Mouse (Mus musculus): ENCODE data around the gene Msto1. TPM values are rescaled to one million over a fixed set of nuclear protein-coding genes. Genes with fewer than 3 reads are reported as not detected.
"Not testable (repeated sequence)": the region's sequence is repeated elsewhere in the genome, so short reads cannot be mapped to it uniquely, and the experiment has no call there.

The Msto1 gene
- 1 to 10 TPM; 6.6 to 8.3 (median 7.7) TPM for total RNA-seq (2022)

DNA sequence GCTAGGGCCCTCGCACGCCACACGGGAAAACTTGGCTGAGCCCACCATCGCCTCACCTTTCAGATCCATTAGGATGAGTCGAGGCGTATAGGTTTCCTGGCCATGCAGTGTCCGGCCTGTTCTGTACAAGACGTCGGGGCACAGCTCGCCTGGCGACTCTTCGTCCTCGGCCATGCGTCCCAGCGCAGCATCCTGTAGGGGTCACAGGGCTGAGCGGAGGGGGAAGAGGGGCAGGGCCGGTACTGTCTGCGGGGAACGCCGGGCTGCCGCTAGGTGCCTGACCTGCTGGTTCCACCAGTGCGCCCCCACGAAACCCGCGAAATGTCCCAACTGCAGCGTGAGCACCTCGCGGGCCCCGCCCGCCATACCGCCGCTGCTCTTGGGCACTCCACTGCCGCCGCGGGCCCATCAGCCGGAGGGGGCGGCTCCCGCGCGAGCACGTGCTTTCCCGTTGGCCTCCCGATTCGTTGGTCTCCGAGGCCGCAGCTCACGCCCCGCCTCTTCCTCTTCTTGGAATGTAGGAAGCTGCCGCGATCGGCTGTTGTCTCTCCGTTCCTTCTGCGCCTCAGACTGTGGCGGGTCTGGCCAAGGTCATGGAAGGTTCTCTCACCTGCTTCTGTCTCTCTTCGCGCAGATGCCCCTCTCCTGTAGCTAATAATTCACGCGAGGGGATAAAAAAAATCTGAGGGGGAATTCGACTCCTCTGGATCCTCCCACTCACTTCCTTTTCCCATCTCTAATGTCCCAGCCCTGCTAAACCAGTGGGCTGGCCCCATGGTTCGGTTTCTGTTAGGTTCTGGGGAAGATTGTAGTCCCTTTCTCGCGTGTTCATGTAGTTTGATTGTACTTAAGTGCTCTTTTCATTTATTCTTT, at the start of gene Msto1:
Gene Msto1 (minus strand): TSS at position 489 of the 873 bp plus-strand sequence.
- DNase-seq (ENCODE audit: low spot score in 2 of 2), result peak; percentile 84 to 87

DNA sequence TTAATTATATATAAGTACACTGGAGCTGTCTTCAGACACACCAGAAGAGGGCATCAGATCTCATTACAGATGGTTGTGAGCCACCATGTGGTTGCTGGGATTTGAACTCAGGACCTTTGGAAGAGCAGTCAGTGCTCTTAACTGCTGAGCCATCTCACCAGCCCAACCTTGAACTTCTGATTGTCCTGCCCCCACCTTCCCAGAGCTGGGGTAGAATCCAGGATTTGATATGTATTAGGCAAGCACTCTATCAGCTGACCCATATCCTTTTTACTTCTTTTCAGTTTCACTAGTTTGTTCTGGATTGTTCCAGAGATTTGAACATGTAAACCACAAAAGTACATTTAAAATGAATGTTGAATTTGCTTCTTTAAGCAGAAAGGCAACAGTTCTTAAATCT, 49.4 kb upstream of the Msto1 start:
- DNase-seq (ENCODE audit: low spot score in 2 of 2), result not testable (repeated sequence)

DNA sequence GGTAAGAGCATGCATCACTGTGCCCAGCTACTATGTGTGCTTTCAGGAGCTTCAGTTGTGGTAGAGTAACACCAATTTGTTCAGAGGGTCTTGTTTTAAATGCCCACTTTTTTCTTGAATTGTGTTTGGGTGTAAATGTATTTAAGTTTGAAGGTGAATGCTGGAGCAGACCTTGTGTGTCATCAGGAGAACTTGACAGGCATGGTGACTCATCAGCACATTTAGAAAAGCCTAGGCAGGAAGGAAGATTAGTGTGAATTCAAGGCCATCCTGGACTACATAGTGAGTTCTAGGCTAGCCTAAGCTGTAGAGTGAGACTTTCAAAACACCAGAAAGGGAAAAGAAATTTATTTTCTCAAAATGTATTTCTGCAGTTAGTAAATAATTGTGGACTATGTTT, 39.9 kb upstream of the Msto1 start:
- no peak for DNase-seq (ENCODE audit: low spot score in 2 of 2)

DNA sequence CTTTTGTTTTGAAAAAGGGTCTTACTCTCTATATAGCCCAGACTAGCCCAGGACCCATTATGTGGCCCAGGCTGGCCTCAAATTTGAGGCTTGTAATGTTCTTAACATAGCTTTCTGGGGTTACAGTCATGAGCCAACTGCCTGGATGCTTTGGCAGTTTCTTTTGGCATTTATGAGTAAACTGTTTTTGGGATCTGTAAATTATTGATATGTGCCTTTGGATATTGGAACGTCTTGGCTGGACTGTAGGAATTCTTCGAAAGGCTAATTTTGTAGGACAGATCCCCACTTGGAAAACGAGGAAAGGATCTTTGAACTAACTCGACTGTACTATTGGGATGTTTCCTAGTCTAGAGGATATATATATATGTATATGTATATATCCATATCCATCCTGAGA, 39.4 kb upstream of the Msto1 start:
- DNase-seq (ENCODE audit: low spot score in 2 of 2), result no peak

DNA sequence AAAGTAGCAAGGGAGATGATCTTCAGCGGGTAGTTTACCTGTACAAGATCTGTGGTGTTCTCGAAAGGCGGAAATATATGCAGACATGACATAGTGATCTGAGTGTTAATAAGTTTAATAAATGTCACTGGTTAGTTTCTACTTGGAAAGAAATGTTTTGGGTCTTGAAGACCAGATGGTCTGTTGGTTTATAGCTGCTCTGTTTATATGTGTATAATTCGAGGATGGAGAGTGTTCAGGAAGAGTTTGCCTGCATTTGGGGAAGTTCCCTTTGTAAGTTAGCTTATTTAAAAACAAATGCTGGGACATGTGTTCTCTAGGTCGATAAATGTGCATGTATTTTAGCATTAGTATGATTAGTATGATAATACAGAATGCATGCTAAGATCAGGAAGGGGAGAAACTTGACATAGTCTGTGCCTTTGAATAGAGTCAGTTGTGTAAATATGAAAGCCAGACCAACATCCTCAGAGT, 37.6 kb upstream of the Msto1 start:
- DNase-seq (ENCODE audit: low spot score in 2 of 2), result no peak

DNA sequence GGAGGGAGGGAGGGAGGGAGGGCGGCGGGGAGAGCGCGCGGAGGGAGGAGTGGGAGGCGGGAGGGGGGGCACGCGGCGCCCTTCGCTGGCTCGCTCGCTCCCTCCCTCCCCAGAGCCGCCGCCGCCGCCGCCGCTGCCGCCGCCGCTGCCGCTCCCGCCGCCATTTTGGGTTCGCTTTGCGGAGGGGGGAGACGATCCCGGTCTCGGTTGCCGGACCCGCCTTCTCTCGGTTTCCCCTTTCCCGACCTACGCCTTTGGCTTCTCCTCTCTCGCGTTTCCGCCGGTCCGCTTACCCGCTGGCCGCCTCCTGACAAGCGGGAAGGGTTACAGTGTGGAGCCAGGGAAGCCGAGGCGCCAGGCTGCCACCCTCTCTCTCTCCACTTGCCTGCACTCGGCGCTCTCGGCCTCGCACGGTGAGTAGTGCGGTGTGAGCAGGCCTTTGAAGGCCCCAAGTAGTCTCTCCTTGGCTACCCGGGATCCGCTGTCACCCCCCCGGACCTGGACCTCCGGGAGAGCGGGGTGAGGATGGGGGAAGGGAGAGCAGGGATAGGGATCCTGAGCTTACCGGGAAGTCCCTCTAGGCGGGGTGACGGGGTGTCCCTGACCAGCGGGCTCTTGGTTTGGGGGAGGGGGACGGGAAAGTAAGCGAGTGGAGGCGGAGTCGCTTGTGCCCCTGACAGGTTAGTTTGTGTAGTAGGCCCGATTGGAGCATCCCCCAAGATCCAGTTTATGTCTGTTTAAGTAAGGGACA, 37.0 kb upstream of the Msto1 start, which contains the start of the genes Ash1l and Dap3:
Gene Ash1l (plus strand): TSS at position 47 of the 751 bp plus-strand sequence.
Gene Dap3 (minus strand): TSS at position 606 of the 751 bp plus-strand sequence.
- peak; percentile 61 to 68 for DNase-seq (ENCODE audit: low spot score in 2 of 2)

DNA sequence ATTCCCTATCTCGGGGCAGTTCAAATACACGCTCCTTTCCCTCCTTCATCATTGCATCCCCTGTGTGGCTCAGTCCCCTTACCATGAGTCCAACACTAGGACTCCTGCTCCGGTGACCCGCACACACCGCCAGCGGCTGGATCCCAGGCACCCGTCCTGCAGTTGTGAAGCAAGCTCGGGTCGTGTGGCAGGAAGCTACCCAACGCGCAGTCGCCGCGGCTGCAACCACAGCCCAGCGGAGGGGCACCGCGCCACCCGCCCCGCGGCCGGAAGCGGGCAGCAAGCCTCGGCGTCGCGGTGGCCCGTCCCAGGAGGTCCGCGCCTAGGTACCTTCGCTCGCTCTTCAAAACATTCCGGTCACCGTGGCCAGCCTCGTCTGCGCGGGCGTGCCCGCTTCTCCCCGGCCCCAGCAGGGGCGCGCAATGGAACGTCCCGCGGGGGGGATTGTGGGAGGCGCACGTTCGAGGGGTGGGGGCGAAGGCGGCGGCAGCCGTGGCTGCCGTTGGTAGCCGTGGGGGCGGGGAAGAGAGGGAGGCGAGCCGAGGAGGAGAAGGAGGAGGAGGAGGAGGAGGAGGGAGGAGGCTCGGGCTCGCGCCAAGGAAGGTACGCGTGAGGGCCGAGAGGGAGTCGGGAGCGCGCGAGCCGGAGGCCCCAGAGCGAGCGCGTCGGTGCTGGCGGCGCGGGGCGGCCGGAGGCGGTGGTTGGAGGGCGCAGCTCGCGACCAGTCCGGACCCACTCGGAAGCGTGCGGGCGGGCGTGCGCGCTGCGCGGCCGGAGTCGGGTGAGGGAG, 36.2 kb upstream of the Msto1 start:
- DNase-seq (ENCODE audit: low spot score in 2 of 2), result peak; percentile 83 to 88

DNA sequence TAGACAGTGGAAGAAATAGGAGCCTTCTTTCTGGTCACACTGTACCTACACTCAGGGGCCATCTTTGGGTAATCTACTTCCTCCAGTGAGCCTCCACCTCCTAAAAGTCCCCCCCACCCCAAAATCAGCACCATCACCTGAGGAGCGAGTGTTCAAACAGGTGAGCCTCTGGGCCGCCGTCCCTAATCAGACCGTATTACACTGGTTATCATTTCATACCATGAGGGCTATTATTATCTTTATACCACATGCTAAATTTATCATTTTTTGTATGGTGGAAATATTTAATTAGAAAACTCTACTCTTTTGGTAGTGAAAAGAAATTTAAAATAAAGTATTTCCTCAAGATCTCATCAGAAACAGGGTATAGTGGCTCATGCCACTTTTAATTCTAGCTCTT, 30.3 kb upstream of the Msto1 start:
- no peak for DNase-seq (ENCODE audit: low spot score in 2 of 2)

DNA sequence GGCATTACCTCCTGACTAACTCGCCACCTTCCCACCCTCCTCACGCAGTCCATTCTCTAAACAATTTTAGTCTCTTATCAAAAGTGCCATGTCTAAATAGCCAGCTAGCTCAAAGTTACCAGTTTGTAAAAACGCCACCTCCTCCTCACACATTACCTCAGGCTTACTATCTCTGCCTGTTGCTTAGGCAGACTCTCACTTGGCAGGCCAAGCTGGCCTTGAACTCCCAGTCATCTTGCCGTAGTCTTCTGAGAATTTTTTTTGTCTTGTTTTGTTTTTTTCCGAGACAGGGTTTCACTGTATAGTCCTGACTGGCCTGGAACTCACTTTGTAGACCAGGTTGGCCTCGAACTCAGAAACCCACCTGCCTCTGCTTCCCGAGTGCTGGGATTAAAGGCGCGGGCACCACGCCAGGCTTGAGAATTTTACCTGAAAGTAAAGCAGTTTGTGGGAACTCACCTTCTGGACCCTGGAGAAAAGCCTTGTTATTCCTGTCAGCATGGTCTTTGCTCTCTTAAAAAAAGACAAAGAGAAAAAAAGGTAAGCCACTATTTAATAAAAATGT, 28.6 kb upstream of the Msto1 start:
- no peak for DNase-seq (ENCODE audit: low spot score in 2 of 2)

DNA sequence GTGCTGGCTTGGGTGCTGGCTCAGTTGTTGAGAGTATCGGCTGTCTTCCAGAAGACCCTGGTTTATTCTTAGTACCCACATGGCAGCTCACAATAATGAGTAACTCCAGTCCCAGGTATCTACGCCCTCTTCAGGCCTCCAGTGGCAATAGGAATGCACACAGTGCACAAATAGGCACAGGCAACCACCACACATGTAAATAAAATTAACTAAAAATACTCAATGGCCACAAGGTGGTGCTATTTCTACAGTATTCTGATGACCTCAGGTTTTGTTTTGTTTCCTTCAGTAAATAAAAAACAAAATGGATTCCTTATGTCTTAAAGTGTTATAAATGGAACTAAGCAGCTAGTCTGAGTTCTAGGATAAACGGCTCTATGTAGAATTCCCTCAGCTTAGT, 25.9 kb upstream of the Msto1 start:
- DNase-seq (ENCODE audit: low spot score in 2 of 2), result no peak

DNA sequence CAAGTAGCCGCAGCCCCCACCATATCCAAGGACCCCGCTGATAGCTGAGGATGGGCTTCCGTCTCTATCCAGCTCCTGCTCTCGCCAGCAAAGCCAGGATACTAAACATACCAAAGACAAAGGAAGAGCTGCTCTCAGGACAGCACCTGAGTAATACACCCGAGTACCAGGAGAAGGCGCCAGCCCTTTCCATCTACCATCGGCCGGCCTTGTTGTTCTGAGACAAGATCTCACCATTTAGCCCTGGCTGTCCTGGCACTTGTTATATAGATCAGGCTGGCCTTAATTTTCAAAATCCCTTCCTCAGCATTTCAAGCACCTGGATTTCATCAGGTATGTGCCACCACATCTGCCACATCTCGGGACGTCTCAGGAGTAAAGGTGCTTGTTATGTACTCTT, 25.3 kb upstream of the Msto1 start:
- no peak for DNase-seq (ENCODE audit: low spot score in 2 of 2)

DNA sequence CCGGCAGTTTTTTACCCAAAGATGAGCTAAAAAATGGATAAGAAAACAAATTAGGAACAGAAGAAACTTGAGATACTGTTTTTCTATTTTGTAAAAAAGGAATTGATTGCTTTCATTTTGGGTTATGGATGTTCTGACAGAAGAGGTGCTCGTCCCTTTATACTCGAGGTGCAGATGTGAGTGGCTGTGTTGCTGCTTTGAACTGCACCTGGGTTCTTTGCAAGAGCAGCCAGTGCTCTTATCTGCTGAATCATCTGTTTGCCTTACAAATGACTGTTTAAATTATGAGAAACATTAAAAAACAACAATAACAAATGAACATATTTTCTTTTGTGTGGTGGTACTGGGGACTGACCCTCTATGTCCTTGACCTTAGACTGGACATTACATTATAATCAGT, 15.7 kb upstream of the Msto1 start:
- no peak for DNase-seq (ENCODE audit: low spot score in 2 of 2)

DNA sequence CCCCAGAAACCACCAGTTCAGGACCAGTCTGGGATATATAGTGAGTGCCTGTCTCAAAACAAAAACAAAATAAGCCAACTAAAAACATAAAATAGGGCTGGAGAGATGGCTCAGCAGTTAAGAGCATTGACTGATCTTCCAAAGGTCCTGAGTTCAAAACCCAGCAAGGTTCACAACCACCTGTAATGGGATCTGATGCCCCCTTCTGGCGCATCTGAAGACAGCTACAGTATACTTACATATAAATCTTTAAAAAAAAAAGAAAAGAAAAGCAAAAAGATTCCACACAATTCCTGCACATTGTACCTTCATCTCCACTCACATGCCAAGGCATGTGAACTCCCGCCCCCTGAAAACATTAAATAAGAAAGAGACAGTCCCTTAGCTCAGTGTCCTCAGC, 11.9 kb upstream of the Msto1 start:
- no peak for DNase-seq (ENCODE audit: low spot score in 2 of 2)

DNA sequence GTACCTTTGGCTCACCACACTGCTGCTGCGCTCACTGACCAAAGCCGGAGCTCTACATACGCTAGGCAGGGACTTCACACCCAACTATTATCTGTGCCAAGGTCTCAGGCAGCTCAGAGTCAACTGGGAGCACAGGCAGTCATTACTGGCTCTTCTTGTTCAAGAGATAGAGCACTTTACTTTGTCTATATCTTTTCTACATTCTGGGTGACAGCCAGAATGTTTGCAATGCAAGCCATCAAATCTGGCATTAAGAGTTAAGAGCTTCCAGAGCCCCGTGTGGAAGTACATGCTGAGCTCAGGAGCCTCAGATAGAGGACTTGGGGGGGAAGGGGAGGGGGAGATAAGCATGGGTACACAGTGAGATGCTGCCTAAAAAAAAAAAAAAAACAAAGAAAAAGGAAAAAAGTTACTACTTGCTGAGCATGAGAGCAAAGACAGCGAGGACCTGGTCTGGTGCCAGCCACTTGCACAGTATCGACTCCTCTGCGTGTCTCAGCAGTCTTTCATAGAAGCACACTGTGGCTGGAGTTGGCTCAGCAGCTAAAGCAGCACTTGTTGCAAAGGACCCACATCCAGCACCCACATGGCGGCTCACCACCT, 10.3 kb upstream of the Msto1 start:
- DNase-seq (ENCODE audit: low spot score in 2 of 2), result no peak

DNA sequence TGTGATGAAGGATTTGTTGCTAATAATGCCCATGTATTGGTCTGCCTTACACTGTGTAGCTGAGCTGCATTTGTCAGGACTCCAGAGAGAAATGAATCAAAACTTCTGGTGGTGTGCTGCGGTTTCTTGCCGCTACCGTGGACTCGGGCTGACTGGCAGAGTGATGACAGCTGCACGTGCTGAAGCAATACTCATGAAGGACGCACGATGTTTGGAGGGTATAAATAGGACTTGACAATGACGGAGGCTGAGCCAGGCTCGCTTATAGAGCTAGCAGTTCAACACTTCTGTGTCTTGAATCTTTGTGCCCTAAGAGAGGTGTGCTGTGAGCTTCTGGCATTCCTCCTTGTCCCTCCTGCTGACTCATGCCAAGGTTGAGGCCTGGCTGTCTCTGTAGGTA, 7.6 kb upstream of the Msto1 start:
- DNase-seq (ENCODE audit: low spot score in 2 of 2), result no peak

DNA sequence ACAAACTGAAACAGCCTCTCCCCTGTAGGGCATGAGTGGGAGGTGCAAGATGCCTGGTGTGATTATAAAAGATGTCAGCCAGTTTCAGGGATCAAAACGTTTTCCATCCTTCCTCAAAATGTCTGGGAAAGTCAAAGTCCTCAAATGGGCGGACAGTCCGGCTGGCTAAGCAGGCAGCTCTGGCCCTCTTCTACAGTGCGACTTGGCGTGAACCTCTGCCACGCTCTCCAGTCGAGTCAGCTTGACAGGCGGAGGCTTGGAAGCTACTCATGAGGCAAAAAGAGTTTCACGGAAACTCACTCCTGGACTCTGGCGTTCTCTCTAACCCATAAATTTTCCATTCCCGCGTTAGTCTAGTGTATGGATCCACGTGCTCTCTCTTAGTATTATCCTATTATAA, 5.2 kb upstream of the Msto1 start:
- no peak for DNase-seq (ENCODE audit: low spot score in 2 of 2)

DNA sequence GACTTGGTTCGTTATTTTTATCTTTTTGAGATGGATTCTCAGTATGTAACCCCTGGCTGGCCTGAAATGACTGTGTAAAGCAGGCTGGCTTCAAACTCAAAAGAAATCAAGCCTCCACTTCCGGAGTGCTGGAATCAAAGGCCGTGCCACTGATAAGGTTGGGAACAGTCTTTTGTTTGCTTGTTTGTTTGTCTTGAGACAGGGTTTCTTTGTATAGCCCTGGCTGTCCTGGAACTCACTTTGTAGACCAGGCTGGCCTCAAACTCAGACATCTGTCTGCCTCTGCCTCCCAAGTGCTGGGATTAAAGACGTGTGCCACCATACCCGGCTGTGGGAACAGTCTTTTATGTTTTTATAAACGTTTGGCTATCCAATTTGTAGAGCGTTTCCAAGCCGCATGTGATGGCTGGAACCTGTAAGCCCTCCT, 598 bp upstream of the Msto1 start:
- no peak for DNase-seq (ENCODE audit: low spot score in 2 of 2)

DNA sequence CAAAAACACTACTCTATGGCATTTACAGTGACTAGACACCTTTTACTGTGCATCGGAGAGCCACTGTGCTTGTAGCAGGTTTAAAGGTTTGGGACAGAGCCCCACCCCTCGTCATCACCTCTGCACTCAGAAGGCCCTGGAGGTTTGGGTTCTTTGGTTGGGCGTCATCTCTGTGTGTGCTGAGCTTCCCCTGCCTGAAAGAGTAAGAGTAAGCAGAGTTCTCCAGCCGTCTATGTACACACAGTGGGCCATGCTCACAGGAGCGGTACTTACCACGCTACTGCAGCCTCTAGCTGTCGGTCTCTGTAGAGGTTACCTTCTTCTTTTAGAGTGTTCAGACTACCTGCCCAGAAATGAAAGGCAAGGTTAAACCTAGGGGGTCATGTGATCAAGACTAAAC, 1.2 kb downstream of the Msto1 start:
- DNase-seq (ENCODE audit: low spot score in 2 of 2), result no peak

DNA sequence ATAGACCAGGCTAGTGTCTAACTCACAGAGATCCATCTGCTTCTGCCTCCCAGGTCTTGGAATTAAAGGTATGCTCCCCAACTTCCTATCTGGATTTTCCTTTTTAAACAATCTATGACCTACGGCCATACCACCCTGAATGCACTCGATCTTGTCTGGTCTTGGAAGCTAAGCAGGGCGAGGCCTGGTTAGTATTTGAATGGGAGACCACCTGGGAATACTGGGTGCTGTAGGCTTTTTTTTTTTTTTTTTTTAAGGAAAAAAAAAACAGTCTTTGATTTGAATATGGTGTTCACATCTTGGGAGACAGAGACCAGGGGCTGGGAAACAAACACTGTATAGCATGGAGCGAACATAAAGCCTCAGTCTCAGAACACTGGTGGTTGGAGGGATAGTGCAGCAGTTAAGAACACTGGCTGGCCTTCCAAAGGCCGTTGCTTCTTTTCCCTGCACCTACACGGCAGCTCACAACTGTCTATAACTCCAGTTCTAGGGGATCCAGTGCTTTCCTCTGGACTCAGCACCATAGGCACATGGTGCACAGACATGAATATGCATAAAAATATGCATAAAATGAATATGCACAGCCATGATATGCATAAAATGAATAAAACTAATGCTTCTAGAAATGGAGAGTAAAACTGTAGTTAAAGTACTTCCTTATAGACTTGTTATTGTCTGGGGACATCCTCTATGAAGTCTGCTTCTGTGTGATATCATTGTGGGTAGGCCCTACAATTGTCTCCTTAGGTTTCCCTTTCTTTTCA, 7.2 kb downstream of the Msto1 start:
- no peak for DNase-seq (ENCODE audit: low spot score in 2 of 2)

DNA sequence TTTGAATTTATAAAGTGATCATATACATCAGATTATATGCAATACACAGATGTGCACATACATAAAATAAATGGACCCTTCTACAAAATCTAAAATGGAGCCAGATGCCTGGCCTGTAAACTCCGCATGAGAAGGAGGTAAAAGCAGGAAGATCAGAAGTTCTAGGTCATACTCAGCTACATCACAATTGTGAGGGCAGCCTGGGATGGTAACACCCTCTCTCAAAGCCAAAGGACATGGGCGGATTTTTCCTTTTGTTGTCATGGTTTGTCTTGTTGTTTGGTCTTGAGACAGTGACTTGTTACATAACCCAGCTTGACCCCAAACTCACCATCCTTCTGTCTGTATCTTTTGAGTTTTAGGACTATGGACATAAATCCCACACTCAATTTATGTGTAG, 8.1 kb downstream of the Msto1 start:
- no peak for DNase-seq (ENCODE audit: low spot score in 2 of 2)

All from gastrocnemius, adult 8-10 months (tissue).